Comparison of ENCODE assay signal across 11 mouse cellular contexts in genomic region chr19:40269526-40269925, GRCm38 (mm10). TPM values are rescaled to one million over a fixed set of nuclear protein-coding genes. Genes with fewer than 3 reads are reported as not detected.
DNase-seq lines count a peak whose midpoint lies in the region; ATAC-seq and TF ChIP-seq lines count a peak whose summit lies in the region.
"Had no signal": no experiment of that assay in that cellular context is flagged by ENCODE, and none has a peak within 500 bp of the region (broad histone marks: within the 10 kb centered on the region; RNA-seq: fewer than 3 reads in every experiment).

No protein-coding gene starts in this region.

- H3K27ac ChIP-seq in forebrain, embryonic 14.5 days (ENCODE audit: low read depth, low read length): no peak overlapping the region
- H3K27ac ChIP-seq in forebrain, embryonic 10.5 days: no peak overlapping the region
- H3K27ac ChIP-seq in lung, postnatal 0 days (ENCODE audit: low read length): no peak overlapping the region
- no peak overlapping the region for H3K27ac ChIP-seq in intestine, postnatal 0 days (ENCODE audit: low read depth, low read length)
- H3K27ac ChIP-seq in stomach, embryonic 16.5 days (ENCODE audit: low read length): peak overlapping the region; percentile 54; the same call in 1 of the 2 replicates
- no peak overlapping the region for H3K27ac ChIP-seq in midbrain, embryonic 15.5 days

- H3K27me3 ChIP-seq in forebrain, embryonic 14.5 days (replicated peaks; ENCODE audit: control insufficient read depth, insufficient read depth, low read length): peaks cover 10% of the 10 kb centered on the region; the same call in 1 of the 2 replicates
- H3K27me3 ChIP-seq in forebrain, embryonic 10.5 days (ENCODE audit: poor library complexity, severe bottlenecking): peaks cover 42% of the 10 kb centered on the region
- H3K27me3 ChIP-seq in lung, postnatal 0 days (replicated peaks; ENCODE audit: insufficient read depth, low read length): no peaks in the 10 kb centered on the region
- H3K27me3 ChIP-seq in intestine, postnatal 0 days (replicated peaks; ENCODE audit: control insufficient read depth, insufficient read depth, low read length): no peaks in the 10 kb centered on the region
- H3K27me3 ChIP-seq in stomach, embryonic 16.5 days (ENCODE audit: control insufficient read depth, insufficient read depth, low read length): no peaks in the 10 kb centered on the region
- H3K27me3 ChIP-seq in midbrain, embryonic 15.5 days (replicated peaks): peaks cover 34% of the 10 kb centered on the region

- peak; percentile 44 for DNase-seq in forebrain, embryonic 14.5 days (ENCODE audit: low spot score)
- DNase-seq in forebrain, embryonic 10.5 days (ENCODE audit: extremely low spot score, low spot score): no peak
- no peak for DNase-seq in lung, postnatal 0 days (ENCODE audit: low spot score)
- DNase-seq in lung, postnatal 10 days: no peak
- DNase-seq in ovary, postnatal 14 days (ENCODE audit: low spot score): no peak
- DNase-seq: adrenal gland, postnatal 10 days; cerebellum, adult 9-10 months; midbrain, embryonic 14.5 days had no signal

- no peak overlapping the region for H3K9ac ChIP-seq in forebrain, embryonic 14.5 days (ENCODE audit: low read length)
- H3K9ac ChIP-seq in lung, postnatal 0 days (replicated peaks; ENCODE audit: low read depth): no peak overlapping the region
- H3K9ac ChIP-seq in intestine, postnatal 0 days (ENCODE audit: low read depth, low read length): peak overlapping the region; percentile 26; the same call in 1 of the 2 replicates
- peak overlapping the region; percentile 40; the same call in 1 of the 2 replicates for H3K9ac ChIP-seq in stomach, embryonic 16.5 days (ENCODE audit: low read length)
- H3K9ac ChIP-seq in midbrain, embryonic 15.5 days: no peak overlapping the region

- TF ChIP-seq EP300 in lung, postnatal 0 days (IDR thresholded peaks at IDR 0.05): no peak

- H3K36me3 ChIP-seq in forebrain, embryonic 14.5 days (ENCODE audit: control insufficient read depth, insufficient read depth, low read length): no peaks in the 10 kb centered on the region
- no peaks in the 10 kb centered on the region for H3K36me3 ChIP-seq in forebrain, embryonic 10.5 days (replicated peaks)
- no peaks in the 10 kb centered on the region for H3K36me3 ChIP-seq in lung, postnatal 0 days (ENCODE audit: insufficient read depth, low read length)
- H3K36me3 ChIP-seq in intestine, postnatal 0 days (ENCODE audit: control insufficient read depth, insufficient read depth): no peaks in the 10 kb centered on the region; the same call in 1 of the 2 replicates
- no peaks in the 10 kb centered on the region for H3K36me3 ChIP-seq in stomach, embryonic 16.5 days (ENCODE audit: control insufficient read depth, insufficient read depth, low read length)
- no peaks in the 10 kb centered on the region for H3K36me3 ChIP-seq in midbrain, embryonic 15.5 days (replicated peaks)

- peak overlapping the region; percentile 54; the same call in 1 of the 2 replicates for H3K4me3 ChIP-seq in forebrain, embryonic 14.5 days (ENCODE audit: low read depth, low read length)
- no peak overlapping the region; the same call in 1 of the 2 replicates for H3K4me3 ChIP-seq in forebrain, embryonic 10.5 days
- no peak overlapping the region for H3K4me3 ChIP-seq in lung, postnatal 0 days (ENCODE audit: low read depth, low read length)
- peak overlapping the region; percentile 87 for H3K4me3 ChIP-seq in intestine, postnatal 0 days (ENCODE audit: low read depth, low read length)
- peak overlapping the region; percentile 82 for H3K4me3 ChIP-seq in stomach, embryonic 16.5 days (replicated peaks; ENCODE audit: low read length)
- H3K4me3 ChIP-seq in midbrain, embryonic 15.5 days: no peak overlapping the region

- H3K4me1 ChIP-seq in forebrain, embryonic 14.5 days (ENCODE audit: control insufficient read depth, insufficient read depth, low read length): no peaks in the 10 kb centered on the region; the same call in 1 of the 2 replicates
- H3K4me1 ChIP-seq in forebrain, embryonic 10.5 days: peaks cover 40% of the 10 kb centered on the region
- peaks cover 4% of the 10 kb centered on the region; the same call in 1 of the 2 replicates for H3K4me1 ChIP-seq in lung, postnatal 0 days (ENCODE audit: insufficient read depth, low read depth, low read length)
- H3K4me1 ChIP-seq in intestine, postnatal 0 days (replicated peaks; ENCODE audit: control insufficient read depth, insufficient read depth, low read length): peaks cover 12% of the 10 kb centered on the region
- H3K4me1 ChIP-seq in stomach, embryonic 16.5 days (ENCODE audit: control insufficient read depth, insufficient read depth, low read length): peaks cover 5% of the 10 kb centered on the region; the same call in 1 of the 2 replicates
- peaks cover 17% of the 10 kb centered on the region for H3K4me1 ChIP-seq in midbrain, embryonic 15.5 days

- TF ChIP-seq CTCF in lung, postnatal 0 days (IDR thresholded peaks at IDR 0.05): no peak
- no peak for TF ChIP-seq CTCF in intestine, postnatal 0 days (IDR thresholded peaks at IDR 0.05; ENCODE audit: low read depth)

- no peak overlapping the region; the same call in 1 of the 2 replicates for H3K4me2 ChIP-seq in forebrain, embryonic 14.5 days (ENCODE audit: low read length)
- peak overlapping the region; percentile 94 for H3K4me2 ChIP-seq in lung, postnatal 0 days (replicated peaks; ENCODE audit: low read depth, low read length)
- H3K4me2 ChIP-seq in intestine, postnatal 0 days (replicated peaks; ENCODE audit: low read depth): peak overlapping the region; percentile 90
- peak overlapping the region; percentile 82 for H3K4me2 ChIP-seq in stomach, embryonic 16.5 days (ENCODE audit: low read depth, low read length)
- no peak overlapping the region for H3K4me2 ChIP-seq in midbrain, embryonic 15.5 days

- 32% methylated on average over 5 of the region's 5 CpGs for WGBS in forebrain, embryonic 14.5 days
- WGBS in forebrain, embryonic 10.5 days: 76% methylated on average over 5 of the region's 5 CpGs
- WGBS in lung, postnatal 0 days: 74% methylated on average over 5 of the region's 5 CpGs
- 66% methylated on average over 5 of the region's 5 CpGs for WGBS in intestine, postnatal 0 days
- 57% methylated on average over 5 of the region's 5 CpGs for WGBS in stomach, embryonic 16.5 days
- 63% methylated on average over 5 of the region's 5 CpGs for WGBS in midbrain, embryonic 15.5 days

- ATAC-seq in forebrain, embryonic 14.5 days: peak; percentile 42; the same call in 1 of the 2 replicates
- no peak for ATAC-seq in lung, postnatal 0 days
- ATAC-seq in intestine, postnatal 0 days: no peak
- ATAC-seq in stomach, embryonic 16.5 days (ENCODE audit: insufficient read depth, low FRiP score): no peak
- ATAC-seq in midbrain, embryonic 15.5 days (replicated peaks): no peak

- H3K9me3 ChIP-seq in forebrain, embryonic 14.5 days (replicated peaks; ENCODE audit: control insufficient read depth, low read length): no peaks in the 10 kb centered on the region
- no peaks in the 10 kb centered on the region for H3K9me3 ChIP-seq in forebrain, embryonic 10.5 days
- no peaks in the 10 kb centered on the region for H3K9me3 ChIP-seq in lung, postnatal 0 days (ENCODE audit: low read length)
- H3K9me3 ChIP-seq in intestine, postnatal 0 days (ENCODE audit: control insufficient read depth): no peaks in the 10 kb centered on the region
- H3K9me3 ChIP-seq in stomach, embryonic 16.5 days (replicated peaks; ENCODE audit: control insufficient read depth, low read length): no peaks in the 10 kb centered on the region
- no peaks in the 10 kb centered on the region for H3K9me3 ChIP-seq in midbrain, embryonic 15.5 days

RNA-seq across cellular contexts. Expression of gene Pdlim1, which starts 2.1 kb away (rescaled TPM):
- polyA plus RNA-seq in forebrain, embryonic 14.5 days (2014; fragmentation: Nextera tagmentation; extraction: Ambion mirVana): 20.1 and 30.1 TPM in 2 replicates
- 96.1 and 108 TPM in 2 replicates for polyA plus RNA-seq in forebrain, embryonic 10.5 days (2016; fragmentation: Nextera tagmentation; extraction: Ambion mirVana)
- 139 and 147 TPM in 2 replicates for polyA plus RNA-seq in lung, postnatal 0 days (2015; fragmentation: Nextera tagmentation; extraction: Ambion mirVana)
- polyA plus RNA-seq in intestine, postnatal 0 days (2015; fragmentation: Nextera tagmentation; extraction: Ambion mirVana): 167 and 175 TPM in 2 replicates
- polyA plus RNA-seq in stomach, embryonic 16.5 days (2015; fragmentation: Nextera tagmentation; extraction: Ambion mirVana): 243 and 264 TPM in 2 replicates
- polyA plus RNA-seq in midbrain, embryonic 15.5 days (2015; fragmentation: Nextera tagmentation; extraction: Ambion mirVana): 9.6 and 10.4 TPM in 2 replicates

Comparison
In these comparisons a context has a peak if more than half of its experiments do, and no peak if none do; other contexts are left out.
1. H3K4me3 ChIP-seq: peak in forebrain, embryonic 14.5 days (single experiment), intestine, postnatal 0 days (single experiment) and stomach, embryonic 16.5 days (single experiment); none in forebrain, embryonic 10.5 days (single experiment), lung, postnatal 0 days (single experiment) and midbrain, embryonic 15.5 days (single experiment).
2. H3K4me2 ChIP-seq: peak in lung, postnatal 0 days (single experiment), intestine, postnatal 0 days (single experiment) and stomach, embryonic 16.5 days (single experiment); none in forebrain, embryonic 14.5 days (single experiment) and midbrain, embryonic 15.5 days (single experiment).
3. H3K9ac ChIP-seq: peak in intestine, postnatal 0 days (single experiment) and stomach, embryonic 16.5 days (single experiment); none in forebrain, embryonic 14.5 days (single experiment), lung, postnatal 0 days (single experiment) and midbrain, embryonic 15.5 days (single experiment).